Mouse (Mus musculus): ENCODE data around the gene Tmem94.

The Tmem94 gene

GRCm38 (mm10) chr11:115829036-115829435 lies 63.8 kb downstream of the Tmem94 start:
- no peak for DNase-seq (ENCODE audit: inconsistent age in 2 of 2, low spot score in 1 of 2)

DNA sequence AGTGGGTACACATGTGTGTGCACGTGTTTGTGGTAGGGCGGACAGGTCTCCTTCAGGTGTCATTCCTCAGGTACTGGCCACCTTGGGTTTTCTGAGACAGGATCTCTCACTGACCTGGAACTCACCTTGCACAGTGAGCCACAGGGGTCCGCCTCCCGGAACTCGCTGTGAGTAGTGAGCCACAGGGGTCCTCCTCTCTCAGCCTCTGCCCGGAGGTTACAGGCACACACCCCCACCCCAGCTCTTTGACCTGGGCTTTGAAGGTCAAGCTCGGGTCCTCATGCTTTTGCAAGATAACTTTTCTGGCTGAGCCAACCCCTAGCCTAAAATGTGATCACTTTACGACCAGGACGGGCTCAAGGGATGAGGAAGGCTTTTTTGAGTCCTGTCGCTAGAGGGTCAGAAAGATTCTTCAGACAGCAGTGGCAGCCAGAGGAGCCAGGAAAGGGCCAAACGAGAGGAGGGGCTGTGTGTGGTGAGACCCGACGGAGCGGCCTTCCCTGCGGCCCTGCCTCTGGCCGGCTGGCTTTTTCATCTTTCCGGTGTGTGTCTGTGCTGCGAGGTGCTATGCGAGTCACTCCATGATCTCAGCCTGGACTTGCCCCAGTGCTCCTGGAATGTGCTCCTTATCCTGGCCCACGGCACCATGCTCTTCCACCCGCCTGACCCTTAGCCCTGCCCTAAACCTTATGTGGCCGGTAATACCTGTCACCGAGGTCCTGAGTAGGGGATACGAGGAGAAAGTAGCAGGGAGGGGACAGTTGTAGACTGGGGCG lies 65.5 kb downstream of the Tmem94 start:
- no peak for DNase-seq (ENCODE audit: inconsistent age in 2 of 2, low spot score in 1 of 2)

- DNase-seq (ENCODE audit: inconsistent age in 2 of 2, low spot score in 1 of 2) = no peak
Measured at GRCm38 (mm10) chr11:115831518-115831917, 66.3 kb downstream of the Tmem94 start.

DNA sequence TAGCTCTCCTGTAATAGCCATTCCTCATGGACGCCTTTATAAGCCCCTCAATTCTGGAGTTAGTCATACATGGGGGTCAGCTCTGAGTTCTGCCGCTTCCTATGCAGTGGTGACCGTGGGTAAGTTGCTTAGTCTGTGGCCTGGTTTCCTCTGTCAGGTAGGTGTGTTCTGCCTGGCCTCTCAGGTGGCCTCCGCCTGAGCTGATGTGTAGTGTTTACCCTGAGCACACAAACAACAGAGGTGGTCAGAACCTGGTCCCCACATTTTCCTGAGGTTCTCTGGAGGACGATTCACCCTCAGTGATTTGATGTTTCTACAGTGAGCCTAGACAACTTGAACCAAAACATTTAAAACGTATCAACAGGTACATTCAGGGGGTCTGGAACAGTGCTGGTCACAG lies 66.8 kb downstream of the Tmem94 start:
- DNase-seq (ENCODE audit: inconsistent age in 2 of 2, low spot score in 1 of 2) = no peak

DNA sequence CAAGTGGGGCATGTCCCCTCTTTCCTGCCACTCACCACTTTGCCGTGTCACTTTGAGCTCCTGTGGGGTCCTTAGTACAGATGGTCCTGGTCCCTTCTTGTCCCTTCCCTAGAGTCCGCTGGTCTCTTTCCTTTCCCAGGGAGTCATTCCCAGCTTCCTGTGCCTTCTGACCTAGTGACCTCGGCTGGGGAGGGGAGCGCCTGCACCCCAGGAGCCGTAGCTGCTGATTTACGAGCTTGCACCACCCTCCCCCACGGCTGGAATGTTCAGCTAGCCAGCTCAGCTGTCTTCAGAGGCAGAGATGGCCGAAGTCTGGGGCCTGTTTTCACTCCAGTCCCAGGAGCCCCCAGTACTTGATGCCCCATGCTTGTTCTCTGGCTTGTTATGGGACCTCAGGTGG lies 67.3 kb downstream of the Tmem94 start:
- DNase-seq (ENCODE audit: inconsistent age in 2 of 2, low spot score in 1 of 2) = peak; percentile 59 to 66

GRCm38 (mm10) chr11:115833021-115833513 lies 67.8 kb downstream of the Tmem94 start:
- DNase-seq (ENCODE audit: inconsistent age in 2 of 2, low spot score in 1 of 2) = no peak

GRCm38 (mm10) chr11:115834033-115834432 lies 68.8 kb downstream of the Tmem94 start:
- no peak for DNase-seq (ENCODE audit: inconsistent age in 2 of 2, low spot score in 1 of 2)

- DNase-seq (ENCODE audit: inconsistent age in 2 of 2, low spot score in 1 of 2) = no peak
Measured at GRCm38 (mm10) chr11:115836656-115837395, 71.6 kb downstream of the Tmem94 start.

DNA sequence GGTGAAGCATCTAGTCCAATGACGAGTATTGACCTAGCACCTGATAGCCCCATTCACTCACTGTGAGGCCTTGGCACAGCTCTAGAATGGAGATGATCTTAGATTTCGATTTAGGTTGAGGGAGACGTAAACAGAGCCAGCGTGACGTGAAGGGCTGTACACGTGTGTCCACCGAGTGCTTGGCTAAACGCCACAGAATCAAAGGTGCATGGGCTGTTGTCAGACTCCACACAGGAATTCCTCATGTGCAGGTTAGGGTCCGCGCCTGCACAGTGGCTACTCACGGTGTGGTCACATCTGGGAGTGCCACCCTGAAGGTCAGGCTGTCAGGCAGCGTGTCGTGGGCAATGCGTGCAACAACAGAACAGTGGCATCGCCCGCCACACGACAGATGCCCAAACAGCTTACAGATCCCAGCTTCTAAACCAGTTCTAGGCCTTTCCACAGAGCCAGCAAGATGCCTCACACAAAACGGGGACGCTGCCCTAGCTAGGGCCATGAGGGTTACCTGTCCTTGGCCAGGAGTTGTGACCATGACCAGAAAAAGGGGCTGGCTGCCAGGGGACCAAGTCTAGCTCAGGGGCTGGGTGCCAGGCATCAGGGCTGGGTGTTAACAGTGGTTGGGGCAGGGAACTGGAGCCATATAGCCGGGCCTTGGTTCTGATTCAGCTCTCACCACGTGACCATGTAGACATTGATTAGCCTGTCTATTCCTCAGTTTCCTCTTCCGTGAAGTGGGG lies 72.5 kb downstream of the Tmem94 start:
- DNase-seq (ENCODE audit: inconsistent age in 2 of 2, low spot score in 1 of 2) = peak in 1 of 2 experiments; percentile 42

- no peak for DNase-seq (ENCODE audit: inconsistent age in 2 of 2, low spot score in 1 of 2)
Measured at GRCm38 (mm10) chr11:115838895-115839311, 73.7 kb downstream of the Tmem94 start.

- DNase-seq (ENCODE audit: inconsistent age in 2 of 2, low spot score in 1 of 2) = no peak
Measured at GRCm38 (mm10) chr11:115839732-115840131, 74.5 kb downstream of the Tmem94 start.

DNA sequence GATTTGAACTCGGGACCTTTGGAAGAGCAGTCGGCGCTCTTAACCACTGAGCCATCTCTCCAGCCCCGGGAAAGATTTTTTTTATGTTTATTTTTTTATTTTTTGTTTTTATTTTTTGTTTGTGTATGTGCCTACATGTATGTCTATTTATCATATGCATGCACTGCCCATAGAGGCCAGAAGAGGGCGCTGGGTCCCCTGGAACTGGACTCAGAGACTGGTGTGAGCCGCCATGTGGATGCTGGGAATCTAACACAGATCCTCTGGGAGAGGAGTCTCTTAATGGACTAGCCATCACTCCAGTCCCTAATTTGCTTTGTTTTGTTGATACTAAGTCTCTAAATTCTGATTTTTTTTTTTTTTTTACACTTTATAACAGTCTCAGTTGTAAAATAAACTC lies 75.8 kb downstream of the Tmem94 start:
- DNase-seq (ENCODE audit: inconsistent age in 2 of 2, low spot score in 1 of 2) = no peak

DNA sequence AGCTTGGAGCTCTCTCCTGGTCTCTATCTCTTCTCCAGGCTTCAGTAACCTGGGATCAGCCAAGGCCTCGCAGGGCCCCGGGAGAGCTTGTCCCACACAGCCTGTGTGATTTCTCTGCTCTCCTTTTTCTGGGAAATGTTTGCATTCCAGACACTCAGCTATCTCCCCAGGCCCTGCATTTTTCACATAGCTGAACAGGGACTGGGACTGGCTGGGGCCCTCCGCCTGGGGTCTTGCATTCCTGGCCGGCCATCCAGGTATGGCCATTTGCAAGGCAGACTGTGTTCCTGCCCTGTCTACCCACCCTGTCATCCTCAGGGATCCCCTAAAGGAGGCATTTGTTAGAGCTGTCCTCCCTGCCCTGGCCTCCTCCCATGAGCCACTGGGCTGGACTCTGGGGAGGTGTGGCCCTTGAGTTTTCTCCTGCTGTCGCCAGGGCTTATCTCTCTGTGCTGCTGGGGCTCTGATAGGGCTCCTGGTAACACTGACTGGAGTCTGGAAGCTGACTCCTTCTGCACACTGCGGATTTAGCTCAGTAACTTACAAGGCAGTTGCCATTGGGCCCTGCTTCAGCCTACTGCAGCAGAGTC lies 76.8 kb downstream of the Tmem94 start:
- DNase-seq (ENCODE audit: inconsistent age in 2 of 2, low spot score in 1 of 2) = peak in 1 of 2 experiments; percentile 43

DNA sequence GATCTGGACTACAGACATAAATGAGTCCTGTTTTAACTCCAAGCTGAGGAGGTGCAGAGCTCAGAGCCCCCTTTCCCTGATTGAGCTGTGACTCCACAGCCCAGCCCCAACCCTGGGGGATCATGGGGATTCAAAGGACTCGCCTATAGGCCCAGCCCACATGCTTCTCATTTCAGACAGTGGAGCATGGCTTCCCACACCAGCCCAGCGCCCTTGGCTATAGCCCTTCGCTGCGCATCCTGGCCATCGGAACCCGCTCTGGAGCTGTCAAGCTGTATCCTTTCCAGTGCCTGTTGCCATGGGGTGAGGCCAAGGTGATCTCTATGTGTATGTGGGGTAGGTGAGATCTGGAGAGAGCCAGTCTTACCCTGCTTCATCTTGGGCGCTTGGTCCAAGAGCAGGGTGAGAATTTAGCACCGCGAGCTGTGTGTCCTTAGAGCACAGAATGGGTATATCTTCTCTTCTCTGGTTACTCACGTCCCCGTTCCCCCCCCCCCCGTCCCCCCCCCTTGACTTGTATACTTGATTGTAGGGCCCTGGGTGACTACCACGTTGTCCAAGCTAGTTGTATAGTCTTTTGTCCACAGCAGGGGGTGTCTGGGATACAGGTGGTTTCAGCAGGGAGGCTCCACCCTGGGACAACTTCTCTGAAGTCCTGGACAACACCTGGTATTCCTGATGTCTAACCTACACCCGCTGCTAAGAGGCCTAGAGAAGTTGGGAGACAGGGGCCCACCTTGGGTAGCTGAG lies 78.1 kb downstream of the Tmem94 start:
- DNase-seq (ENCODE audit: inconsistent age in 2 of 2, low spot score in 1 of 2) = no peak

- no peak for DNase-seq (ENCODE audit: inconsistent age in 2 of 2, low spot score in 1 of 2)
Measured at GRCm38 (mm10) chr11:115843891-115844239, 78.6 kb downstream of the Tmem94 start.

DNA sequence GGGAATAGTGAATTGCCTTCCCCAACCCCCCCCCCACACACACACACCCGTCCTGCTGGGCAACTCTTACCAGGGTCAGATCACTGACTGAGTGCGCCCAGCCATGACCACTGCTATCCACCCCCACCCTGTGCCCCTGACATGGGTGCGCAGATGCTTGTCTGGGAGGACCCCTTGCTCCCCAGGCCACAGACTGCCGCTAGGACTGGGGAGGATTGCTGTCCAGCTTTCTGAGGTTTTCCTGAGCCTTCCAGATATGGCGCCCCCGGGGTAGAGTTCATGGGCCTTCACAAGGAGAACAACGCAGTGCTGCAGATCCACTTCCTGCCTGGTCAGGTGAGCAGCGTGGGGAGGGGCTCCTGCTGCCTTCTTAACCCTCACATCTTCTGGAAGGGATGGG lies 79.0 kb downstream of the Tmem94 start:
- DNase-seq (ENCODE audit: inconsistent age in 2 of 2, low spot score in 1 of 2) = no peak

- no peak for DNase-seq (ENCODE audit: inconsistent age in 2 of 2, low spot score in 1 of 2)
Measured at GRCm38 (mm10) chr11:115845819-115846218, 80.6 kb downstream of the Tmem94 start.
